8 mouse cellular contexts compared by ENCODE assay signal in the genomic region with DNA sequence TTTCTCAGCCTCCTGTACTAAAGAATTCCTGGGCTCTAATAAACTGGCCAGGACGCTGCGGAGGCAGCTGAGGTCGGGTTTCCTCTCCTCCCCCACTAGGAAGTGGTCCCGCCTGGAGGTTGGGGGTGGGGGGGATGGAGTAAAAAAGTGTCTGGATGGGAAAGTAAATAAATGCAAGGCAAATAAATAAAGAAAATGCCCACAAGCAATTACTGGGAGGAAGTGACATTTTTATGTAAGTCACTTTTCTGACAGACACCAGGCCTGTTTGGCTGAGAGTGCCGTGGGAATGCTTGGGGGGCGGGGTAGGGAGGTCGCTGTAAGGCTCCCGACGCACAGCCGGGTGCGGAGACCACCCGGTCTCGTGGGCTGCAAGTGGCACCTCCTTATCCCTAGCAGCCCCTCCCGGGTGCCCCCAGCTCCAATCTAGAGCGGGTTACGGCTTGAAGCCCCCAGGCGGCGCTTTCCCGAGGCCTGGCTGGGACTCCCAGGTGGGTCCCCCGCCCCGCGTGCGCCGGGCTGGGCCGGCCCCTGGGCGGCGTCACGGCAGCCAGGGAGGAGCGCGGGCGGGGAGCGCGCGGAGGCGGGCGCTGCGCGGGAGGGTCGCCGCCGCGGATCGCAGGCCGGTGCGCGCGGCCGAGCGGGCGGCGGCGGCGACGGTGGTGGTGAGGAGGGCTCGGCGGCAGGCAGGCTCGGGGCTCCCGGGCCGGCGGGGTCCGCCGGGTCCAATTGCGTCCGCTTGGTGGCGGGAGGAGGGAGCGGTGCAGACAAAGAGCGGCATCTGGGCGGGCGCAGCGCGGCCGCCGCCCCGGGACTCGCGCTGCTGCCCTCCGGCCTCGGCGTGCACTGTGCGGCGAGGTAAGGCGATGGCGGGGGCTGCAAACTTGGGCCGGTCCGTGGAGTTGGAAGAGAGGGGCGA. TPM values are rescaled to one million over a fixed set of nuclear protein-coding genes. Genes with fewer than 3 reads are reported as not detected.
DNase-seq lines count a peak whose midpoint lies in the region; ATAC-seq and TF ChIP-seq lines count a peak whose summit lies in the region.

No protein-coding gene starts in this region.

- H3K27me3 ChIP-seq in heart, embryonic 14.5 days (ENCODE audit: control insufficient read depth, insufficient read depth, low read length), result no peaks in the 10 kb centered on the region
- H3K27me3 ChIP-seq in kidney, postnatal 0 days (ENCODE audit: insufficient read depth, low read length), result no peaks in the 10 kb centered on the region
- H3K27me3 ChIP-seq in liver, embryonic 15.5 days, result no peaks in the 10 kb centered on the region
- H3K27me3 ChIP-seq in neural tube, embryonic 13.5 days, result no peaks in the 10 kb centered on the region
- H3K27me3 ChIP-seq in testis, adult 2 months (ENCODE audit: control insufficient read depth, insufficient read depth, low read length), result no peaks in the 10 kb centered on the region

- no peaks in the 10 kb centered on the region for H3K9me3 ChIP-seq in heart, embryonic 14.5 days (ENCODE audit: control insufficient read depth, low read length)
- H3K9me3 ChIP-seq in kidney, postnatal 0 days (replicated peaks; ENCODE audit: low read length), result no peaks in the 10 kb centered on the region
- H3K9me3 ChIP-seq in liver, embryonic 15.5 days (replicated peaks), result no peaks in the 10 kb centered on the region
- no peaks in the 10 kb centered on the region for H3K9me3 ChIP-seq in neural tube, embryonic 13.5 days

- H3K4me3 ChIP-seq in bone marrow macrophage, adult 2 months (ENCODE audit: insufficient read depth, low read length), result peak overlapping the region; percentile 76
- H3K4me3 ChIP-seq in heart, embryonic 14.5 days (ENCODE audit: control insufficient read depth in 1 of 2, insufficient read depth in 1 of 2, low read depth in 1 of 2, low read length in 2 of 2), result peak overlapping the region; percentile 71 to 97
- peak overlapping the region; percentile 97 for H3K4me3 ChIP-seq in kidney, postnatal 0 days (replicated peaks; ENCODE audit: low read depth, low read length)
- H3K4me3 ChIP-seq in liver, embryonic 15.5 days (replicated peaks), result peak overlapping the region; percentile 93
- H3K4me3 ChIP-seq in neural tube, embryonic 13.5 days, result peak overlapping the region; percentile 98
- H3K4me3 ChIP-seq in testis, adult 2 months (ENCODE audit: control insufficient read depth, low read depth, low read length), result peak overlapping the region; percentile 87

- H3K4me1 ChIP-seq in bone marrow macrophage, adult 2 months (ENCODE audit: control insufficient read depth, insufficient read depth, low read length), result peaks cover 23% of the 10 kb centered on the region
- peaks cover 7 to 37% of the 10 kb centered on the region in 2 experiments for H3K4me1 ChIP-seq in heart, embryonic 14.5 days (ENCODE audit: control insufficient read depth in 2 of 2, insufficient read depth in 2 of 2, low read length in 2 of 2)
- H3K4me1 ChIP-seq in kidney, postnatal 0 days (replicated peaks; ENCODE audit: insufficient read depth, low read length), result peaks cover 19% of the 10 kb centered on the region
- peaks cover 50% of the 10 kb centered on the region for H3K4me1 ChIP-seq in liver, embryonic 15.5 days (replicated peaks)
- peaks cover 32% of the 10 kb centered on the region for H3K4me1 ChIP-seq in neural tube, embryonic 13.5 days (replicated peaks)
- peaks cover 14% of the 10 kb centered on the region for H3K4me1 ChIP-seq in testis, adult 2 months (ENCODE audit: control insufficient read depth, insufficient read depth, low read length)

- TF ChIP-seq CTCF in bone marrow macrophage, adult 2 months (IDR thresholded peaks at IDR 0.05; ENCODE audit: low read depth, low read length), result no peak
- TF ChIP-seq CTCF in kidney, postnatal 0 days (IDR thresholded peaks at IDR 0.05; ENCODE audit: low read depth), result peak; percentile 47
- TF ChIP-seq CTCF in testis, adult 2 months (IDR thresholded peaks at IDR 0.05; ENCODE audit: control insufficient read depth, insufficient read depth, insufficient replicate concordance, low read depth, low read length), result no peak

- peak overlapping the region; percentile 97 for H3K9ac ChIP-seq in heart, embryonic 14.5 days (ENCODE audit: low read length)
- peak overlapping the region; percentile 95 for H3K9ac ChIP-seq in kidney, postnatal 0 days (ENCODE audit: low read depth, low read length)
- peak overlapping the region; percentile 90 for H3K9ac ChIP-seq in liver, embryonic 15.5 days
- peak overlapping the region; percentile 97 for H3K9ac ChIP-seq in neural tube, embryonic 13.5 days

- H3K4me2 ChIP-seq in heart, embryonic 14.5 days (ENCODE audit: low read length), result peak overlapping the region; percentile 89
- H3K4me2 ChIP-seq in kidney, postnatal 0 days (ENCODE audit: low read length), result peak overlapping the region; percentile 68
- peak overlapping the region; percentile 97 for H3K4me2 ChIP-seq in liver, embryonic 15.5 days
- peak overlapping the region; percentile 95 for H3K4me2 ChIP-seq in neural tube, embryonic 13.5 days

- H3K36me3 ChIP-seq in heart, embryonic 14.5 days (ENCODE audit: control insufficient read depth, insufficient read depth, low read length), result no peaks in the 10 kb centered on the region
- no peaks in the 10 kb centered on the region for H3K36me3 ChIP-seq in kidney, postnatal 0 days (ENCODE audit: insufficient read depth, low read length)
- H3K36me3 ChIP-seq in liver, embryonic 15.5 days (replicated peaks), result no peaks in the 10 kb centered on the region
- H3K36me3 ChIP-seq in neural tube, embryonic 13.5 days, result no peaks in the 10 kb centered on the region
- H3K36me3 ChIP-seq in testis, adult 2 months (ENCODE audit: control insufficient read depth, insufficient read depth, low read length), result no peaks in the 10 kb centered on the region

- no peak for TF ChIP-seq POLR2A in bone marrow macrophage, adult 2 months (IDR thresholded peaks at IDR 0.05; ENCODE audit: borderline replicate concordance, low read depth, low read length)
- no peak; the same call in 1 of the 2 replicates for TF ChIP-seq POLR2A in testis, adult 2 months (IDR thresholded peaks at IDR 0.05; ENCODE audit: control insufficient read depth, low read depth, low read length)

- under 1% methylated on average over 70 of the region's 86 CpGs for WGBS in heart, embryonic 14.5 days
- 1% methylated on average over 64 of the region's 86 CpGs for WGBS in kidney, postnatal 0 days
- under 1% methylated on average over 85 of the region's 86 CpGs for WGBS in liver, embryonic 15.5 days (ENCODE audit: insufficient replicate concordance)
- under 1% methylated on average over 67 of the region's 86 CpGs for WGBS in neural tube, embryonic 13.5 days

- H3K27ac ChIP-seq in bone marrow macrophage, adult 2 months (ENCODE audit: insufficient read depth, low read depth, low read length), result no peak overlapping the region
- H3K27ac ChIP-seq in heart, embryonic 14.5 days (replicated peaks in 1 of 2; ENCODE audit: control insufficient read depth in 1 of 2, insufficient read depth in 1 of 2, low read depth in 2 of 2, low read length in 2 of 2), result peak overlapping the region; percentile 83 to 94
- peak overlapping the region; percentile 97 for H3K27ac ChIP-seq in kidney, postnatal 0 days
- peak overlapping the region; percentile 82 for H3K27ac ChIP-seq in liver, embryonic 15.5 days (replicated peaks)
- H3K27ac ChIP-seq in neural tube, embryonic 13.5 days (replicated peaks), result peak overlapping the region; percentile 96
- H3K27ac ChIP-seq in testis, adult 2 months (ENCODE audit: control insufficient read depth, insufficient read depth, low read depth, low read length), result peak overlapping the region; percentile 47; the same call in 1 of the 2 replicates

- peak; percentile 87 for DNase-seq in CD4-positive, CD25-positive, alpha-beta regulatory T cell, adult 2 months (ENCODE audit: low read depth, low spot score)
- peak; percentile 90 for DNase-seq in kidney, postnatal 0 days (ENCODE audit: low spot score)

- 0 out of 2 replicates have a peak, but pooled peaks have one; percentile 44 for ATAC-seq in erythroid progenitor cell, adult 5-6 weeks (replicated peaks; ENCODE audit: low FRiP score, poor library complexity, severe bottlenecking)
- ATAC-seq in heart, embryonic 14.5 days (ENCODE audit: insufficient number of reproducible peaks, insufficient read depth, low FRiP score, low read depth), result peak; percentile 92
- ATAC-seq in kidney, postnatal 0 days (replicated peaks; ENCODE audit: low FRiP score, low read depth), result peak; percentile 91
- ATAC-seq in liver, embryonic 15.5 days (ENCODE audit: insufficient read depth), result peak; percentile 89
- peak; percentile 94 for ATAC-seq in neural tube, embryonic 13.5 days (ENCODE audit: low read depth)

RNA-seq across cellular contexts. Expression of gene Nck2, which starts 1.1 kb away (rescaled TPM):
- 11.2 TPM in 2 replicates for polyA plus RNA-seq in bone marrow macrophage, adult 2 months (2012; ENCODE audit: insufficient read depth, insufficient read length, missing spikeins)
- total RNA-seq in erythroid progenitor cell, adult 5-6 weeks (2015; ENCODE audit: low replicate concordance), result 1.8 and 3.4 TPM in 2 replicates
- 1.2 and 5.3 TPM in 2 replicates for total RNA-seq in erythroid progenitor cell, adult 5-6 weeks (2017; ENCODE audit: low replicate concordance)
- 28.5 and 28.8 TPM in 2 replicates for polyA plus RNA-seq in heart, embryonic 14.5 days (2014; fragmentation: Nextera tagmentation; extraction: Ambion mirVana)
- polyA plus RNA-seq in kidney, postnatal 0 days (2015; fragmentation: Nextera tagmentation; extraction: Ambion mirVana), result 41.8 and 43.0 TPM in 2 replicates
- 10.2 and 10.8 TPM in 2 replicates for polyA plus RNA-seq in liver, embryonic 15.5 days (2015; fragmentation: Nextera tagmentation; extraction: Ambion mirVana)
- 33.9 and 39.9 TPM in 2 replicates for polyA plus RNA-seq in neural tube, embryonic 13.5 days (2015; fragmentation: Nextera tagmentation; extraction: Ambion mirVana)
- polyA plus RNA-seq in testis, adult 2 months (2012; rRNA removed), result 30.7 and 30.9 TPM in 2 replicates

Comparison
In these comparisons a context has a peak if more than half of its experiments do, and no peak if none do; other contexts are left out.
1. ATAC-seq: peak in every context shown above with its lines; median percentile 94 in neural tube, embryonic 13.5 days; 92 in heart, embryonic 14.5 days; 91 in kidney, postnatal 0 days; 89 in liver, embryonic 15.5 days; 44 in erythroid progenitor cell, adult 5-6 weeks.